Mouse (Mus musculus): ENCODE measurements around the gene Slc5a9. TPM values are rescaled to one million over a fixed set of nuclear protein-coding genes. Genes with fewer than 3 reads are reported as not detected.
"Not testable (repeated sequence)": the region's sequence is repeated elsewhere in the genome, so short reads cannot be mapped to it uniquely, and the experiment has no call there.

Slc5a9 gene
- not detected in 2 replicates for polyA plus RNA-seq (2015; fragmentation: Nextera tagmentation; extraction: Ambion mirVana)

- no peaks in the 10 kb centered on the region for H3K27me3 ChIP-seq
- no peak within 1 kb of the TSS for H3K27ac ChIP-seq
- no peaks in the 10 kb centered on the region for H3K9me3 ChIP-seq (replicated peaks)
- H3K4me3 ChIP-seq (replicated peaks) = no peak within 1 kb of the TSS
- no peaks in the 10 kb centered on the region for H3K36me3 ChIP-seq
- DNase-seq = no peak
- no peak within 1 kb of the TSS for H3K4me2 ChIP-seq
- ATAC-seq (ENCODE audit: low read depth) = no peak
- no peak within 1 kb of the TSS for H3K9ac ChIP-seq
- no peaks in the 10 kb centered on the region for H3K4me1 ChIP-seq (replicated peaks)
Observed at GRCm38 (mm10) chr4:111902775-111903174, at the start of gene Slc5a9. Gene Slc5a9 (minus strand): TSS chr4:111902918.

DNA sequence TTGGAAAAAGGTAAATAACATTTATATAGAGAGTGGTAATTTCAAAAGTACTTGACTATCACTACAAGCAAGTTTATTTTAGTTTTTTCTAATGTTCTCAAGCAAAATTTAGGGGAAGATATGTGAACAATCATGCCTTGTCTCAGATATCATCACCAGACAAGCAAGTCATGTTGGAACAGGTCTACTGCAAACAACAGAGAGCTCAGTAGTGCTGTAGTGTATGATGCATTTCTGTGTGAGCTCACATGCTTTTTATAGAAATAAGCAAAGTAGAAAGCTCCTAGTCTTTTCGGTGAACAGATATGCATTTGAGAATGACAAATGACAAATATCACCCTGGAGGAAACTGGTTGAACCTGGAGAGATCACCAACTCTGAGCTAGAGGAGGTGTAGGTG, 16.4 kb upstream of the Slc5a9 start, which contains the start of gene Skint8:
Skint8 (plus strand) TSS at position 301 of the 400 bp plus-strand sequence.
- H3K27me3 ChIP-seq = no peaks in the 10 kb centered on the region
- H3K36me3 ChIP-seq = no peaks in the 10 kb centered on the region
- H3K9me3 ChIP-seq (replicated peaks) = no peaks in the 10 kb centered on the region
- DNase-seq (no peak), ATAC-seq (ENCODE audit: low read depth) (no peak)
- H3K9ac ChIP-seq = no peak within 1 kb of the TSS
- no peaks in the 10 kb centered on the region for H3K4me1 ChIP-seq (replicated peaks)
- no peak within 1 kb of the TSS for H3K4me2 ChIP-seq
- 53% methylated on average over 1 of the region's 1 CpGs for WGBS (ENCODE audit: insufficient replicate concordance)
- no peak within 1 kb of the TSS for H3K4me3 ChIP-seq (replicated peaks)
- no peak within 1 kb of the TSS for H3K27ac ChIP-seq

- no peaks in the 10 kb centered on the region for H3K27me3 ChIP-seq
- WGBS (ENCODE audit: insufficient replicate concordance) = 22% methylated on average over 2 of the region's 2 CpGs
- DNase-seq (no peak), ATAC-seq (ENCODE audit: low read depth) (no peak)
- no peak overlapping the region for H3K9ac ChIP-seq
- no peaks in the 10 kb centered on the region for H3K9me3 ChIP-seq (replicated peaks)
- no peaks in the 10 kb centered on the region for H3K4me1 ChIP-seq (replicated peaks)
- no peak overlapping the region for H3K27ac ChIP-seq
- H3K4me3 ChIP-seq (replicated peaks) = no peak overlapping the region
- H3K36me3 ChIP-seq = no peaks in the 10 kb centered on the region
- H3K4me2 ChIP-seq = no peak overlapping the region
Observed at GRCm38 (mm10) chr4:111907926-111908325, 5.2 kb upstream of the Slc5a9 start.

GRCm38 (mm10) chr4:111901473-111901872, 1.2 kb downstream of the Slc5a9 start:
- Histone ChIP-seq H3K4me3 (replicated peaks) (no peak overlapping the region), H3K4me2 (no peak overlapping the region), H3K27me3 (no peaks in the 10 kb centered on the region), H3K27ac (no peak overlapping the region), H3K9ac (no peak overlapping the region), H3K36me3 (no peaks in the 10 kb centered on the region), H3K4me1 (replicated peaks) (no peaks in the 10 kb centered on the region), H3K9me3 (replicated peaks) (no peaks in the 10 kb centered on the region)
- WGBS (ENCODE audit: insufficient replicate concordance) = 74% methylated on average over 1 of the region's 1 CpGs
- no peak for DNase-seq
- no peak for ATAC-seq (ENCODE audit: low read depth)

GRCm38 (mm10) chr4:111900491-111900890, 2.2 kb downstream of the Slc5a9 start:
- not testable (repeated sequence) for H3K9me3 ChIP-seq (replicated peaks); DNase-seq; H3K4me3 ChIP-seq (replicated peaks); ATAC-seq (ENCODE audit: low read depth); H3K4me1 ChIP-seq (replicated peaks); H3K27ac ChIP-seq; H3K36me3 ChIP-seq; H3K4me2 ChIP-seq; H3K27me3 ChIP-seq; H3K9ac ChIP-seq
- 50% methylated on average over 1 of the region's 1 CpGs for WGBS (ENCODE audit: insufficient replicate concordance)

DNA sequence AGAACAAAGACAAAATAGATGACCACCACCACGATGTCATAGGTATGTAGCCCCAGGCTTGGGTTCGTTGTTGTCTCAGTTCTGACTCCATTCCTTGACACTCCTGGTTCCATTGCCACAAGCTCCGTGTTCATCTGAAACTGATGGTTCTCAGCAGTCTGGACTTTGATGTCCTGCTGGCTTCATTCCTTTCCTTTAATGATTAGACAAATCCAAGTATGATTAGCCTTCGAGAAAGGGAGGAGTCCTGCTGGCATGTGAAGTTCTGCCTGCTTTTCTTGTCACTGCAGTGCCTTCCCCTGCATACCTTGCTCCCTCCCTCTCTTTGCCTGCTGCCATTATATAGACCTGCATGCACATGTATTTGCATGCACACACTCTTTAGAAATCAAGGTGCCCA, 4.2 kb downstream of the Slc5a9 start:
- Histone ChIP-seq H3K27ac (no peak overlapping the region), H3K9ac (no peak overlapping the region), H3K27me3 (no peaks in the 10 kb centered on the region), H3K4me1 (replicated peaks) (no peaks in the 10 kb centered on the region), H3K36me3 (no peaks in the 10 kb centered on the region), H3K4me3 (replicated peaks) (no peak overlapping the region), H3K4me2 (no peak overlapping the region), H3K9me3 (replicated peaks) (no peaks in the 10 kb centered on the region)
- DNase-seq = no peak
- no peak for ATAC-seq (ENCODE audit: low read depth)
- 39% methylated on average over 4 of the region's 4 CpGs for WGBS (ENCODE audit: insufficient replicate concordance)

- Histone ChIP-seq H3K4me2 (no peak overlapping the region), H3K9me3 (replicated peaks) (no peaks in the 10 kb centered on the region), H3K36me3 (no peaks in the 10 kb centered on the region), H3K4me3 (replicated peaks) (no peak overlapping the region), H3K27me3 (no peaks in the 10 kb centered on the region), H3K9ac (no peak overlapping the region), H3K27ac (no peak overlapping the region), H3K4me1 (replicated peaks) (no peaks in the 10 kb centered on the region)
- 14% methylated on average over 1 of the region's 1 CpGs for WGBS (ENCODE audit: insufficient replicate concordance)
- ATAC-seq (ENCODE audit: low read depth) (no peak), DNase-seq (no peak)
Observed at GRCm38 (mm10) chr4:111897755-111898154, 5.0 kb downstream of the Slc5a9 start.

DNA sequence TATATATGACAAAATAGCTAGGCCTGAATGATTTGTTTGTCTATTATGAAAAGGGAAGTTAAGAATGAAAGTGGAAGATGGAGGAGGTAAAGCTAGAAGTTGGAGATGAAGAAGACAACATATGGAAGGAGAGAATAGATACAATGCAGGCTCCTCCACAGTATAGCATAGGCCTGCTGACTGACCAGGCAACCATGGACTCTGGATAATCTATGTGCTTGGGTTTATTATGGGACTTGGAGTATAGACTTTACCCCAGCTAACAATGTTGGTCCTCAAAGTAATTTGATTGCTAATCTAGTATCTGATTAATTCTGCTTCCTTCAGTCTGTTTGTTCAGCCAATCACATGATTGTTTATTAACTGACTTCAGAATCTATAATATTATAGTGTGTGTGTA, 10.6 kb downstream of the Slc5a9 start:
- Histone ChIP-seq H3K4me3 (replicated peaks) (no peak overlapping the region), H3K9ac (no peak overlapping the region), H3K4me1 (replicated peaks) (no peaks in the 10 kb centered on the region), H3K36me3 (no peaks in the 10 kb centered on the region), H3K9me3 (replicated peaks) (no peaks in the 10 kb centered on the region), H3K27me3 (no peaks in the 10 kb centered on the region), H3K4me2 (no peak overlapping the region), H3K27ac (no peak overlapping the region)
- DNase-seq = no peak
- no peak for ATAC-seq (ENCODE audit: low read depth)

- 18% methylated on average over 4 of the region's 4 CpGs for WGBS (ENCODE audit: insufficient replicate concordance)
- Histone ChIP-seq H3K4me2 (no peak overlapping the region), H3K4me1 (replicated peaks) (no peaks in the 10 kb centered on the region), H3K9ac (no peak overlapping the region), H3K27me3 (no peaks in the 10 kb centered on the region), H3K27ac (no peak overlapping the region), H3K36me3 (no peaks in the 10 kb centered on the region), H3K9me3 (replicated peaks) (no peaks in the 10 kb centered on the region), H3K4me3 (replicated peaks) (no peak overlapping the region)
- DNase-seq (peak; percentile 2), ATAC-seq (ENCODE audit: low read depth) (no peak)
Observed at GRCm38 (mm10) chr4:111886607-111887006, 16.1 kb downstream of the Slc5a9 start.

DNA sequence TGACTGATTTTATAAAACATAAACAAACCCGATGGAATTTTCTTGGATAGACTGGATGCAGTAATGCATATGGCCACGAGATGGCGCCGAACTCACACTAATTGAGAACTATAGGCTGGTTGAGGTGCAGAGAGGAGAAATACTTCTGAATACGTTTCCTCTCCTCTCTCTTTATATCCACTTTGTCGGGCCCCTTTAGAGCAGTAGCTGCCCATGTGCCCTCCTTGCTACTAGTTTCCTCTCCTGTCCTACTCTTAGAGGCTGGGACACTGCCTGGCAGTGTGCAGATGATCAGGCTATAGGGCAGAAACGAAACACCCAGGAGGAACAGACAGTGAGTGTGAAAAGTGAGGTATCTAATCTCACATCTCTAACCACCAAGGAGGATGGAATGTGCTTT, 16.7 kb downstream of the Slc5a9 start:
- Histone ChIP-seq H3K36me3 (no peaks in the 10 kb centered on the region), H3K9ac (no peak overlapping the region), H3K4me2 (0 out of 2 replicates have a peak overlapping the region, but pooled peaks have one; percentile 21), H3K27ac (no peak overlapping the region), H3K4me3 (replicated peaks) (no peak overlapping the region), H3K9me3 (replicated peaks) (no peaks in the 10 kb centered on the region), H3K4me1 (replicated peaks) (no peaks in the 10 kb centered on the region), H3K27me3 (no peaks in the 10 kb centered on the region)
- peak; percentile 7 for DNase-seq
- 0 out of 2 replicates have a peak, but pooled peaks have one; percentile 47 for ATAC-seq (ENCODE audit: low read depth)
- 2% methylated on average over 7 of the region's 7 CpGs for whole genome bisulfite sequencing (ENCODE audit: insufficient replicate concordance)

DNA sequence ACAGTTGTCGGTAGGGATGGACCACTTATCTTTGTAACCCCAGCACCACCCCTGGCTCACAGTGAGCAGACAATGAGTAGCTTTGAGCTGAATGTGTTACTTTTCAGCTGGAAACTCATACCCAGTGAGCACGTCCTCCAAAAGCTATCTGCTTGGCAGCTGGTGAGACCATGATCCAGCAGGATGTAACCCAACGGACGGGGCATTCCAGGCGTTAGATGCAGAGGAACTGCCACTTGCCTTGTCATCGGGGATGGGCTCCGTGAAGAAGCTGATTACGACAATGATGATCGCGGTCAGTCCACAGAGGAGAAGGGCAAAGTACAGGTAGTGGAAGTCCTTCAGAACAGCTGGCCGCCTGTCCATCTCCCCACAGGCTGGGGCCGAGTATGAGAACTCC, 19.2 kb downstream of the Slc5a9 start:
- 67% methylated on average over 12 of the region's 12 CpGs for WGBS (ENCODE audit: insufficient replicate concordance)
- no peak overlapping the region for H3K27ac ChIP-seq
- H3K4me2 ChIP-seq = no peak overlapping the region
- no peaks in the 10 kb centered on the region for H3K27me3 ChIP-seq
- H3K9me3 ChIP-seq (replicated peaks) = no peaks in the 10 kb centered on the region
- no peak overlapping the region for H3K9ac ChIP-seq
- H3K36me3 ChIP-seq = no peaks in the 10 kb centered on the region
- ATAC-seq (ENCODE audit: low read depth) (no peak), DNase-seq (no peak)
- H3K4me3 ChIP-seq (replicated peaks) = no peak overlapping the region
- no peaks in the 10 kb centered on the region for H3K4me1 ChIP-seq (replicated peaks)

DNA sequence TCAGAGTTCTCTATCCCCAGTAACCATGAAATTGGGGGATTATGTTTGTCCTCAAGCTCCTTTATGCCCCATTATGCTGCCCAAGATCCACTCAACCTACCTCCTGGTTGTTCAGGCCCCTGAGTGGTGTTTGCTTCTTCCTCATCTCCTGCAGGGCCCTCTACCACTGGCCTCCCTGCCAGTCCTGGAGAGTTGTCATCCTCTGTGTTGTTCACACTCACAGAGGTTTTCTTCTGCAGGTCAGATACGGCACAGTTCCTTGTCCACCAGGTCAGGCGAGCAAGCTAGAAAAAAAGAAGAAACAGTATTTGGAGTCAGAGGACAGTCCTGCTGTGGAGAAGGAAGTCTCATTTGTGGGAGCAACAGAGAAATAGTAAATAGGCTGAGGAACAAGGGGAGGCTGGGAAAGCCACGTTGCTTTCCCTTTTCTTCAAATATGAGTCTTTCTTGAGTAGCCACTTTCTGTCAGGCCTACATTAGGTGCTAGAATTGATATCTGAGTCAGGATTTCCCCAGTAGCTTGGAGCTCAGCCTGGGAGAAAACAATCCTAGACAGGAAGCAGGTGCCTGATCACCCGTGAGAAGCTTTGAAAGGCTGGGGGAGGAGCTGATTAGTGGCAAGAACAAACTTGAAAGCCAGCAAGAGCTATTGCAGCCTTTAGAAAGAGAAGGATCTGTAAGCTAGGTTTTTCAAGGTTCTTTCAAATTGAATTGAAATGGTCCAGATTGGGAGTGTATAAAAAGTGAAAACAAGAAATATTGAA, 22.4 kb downstream of the Slc5a9 start:
- DNase-seq = no peak
- ATAC-seq (ENCODE audit: low read depth) = no peak

More for the DNA sequence above, 22.4 kb downstream of the Slc5a9 start:
- 35% methylated on average over 4 of the region's 4 CpGs for WGBS (ENCODE audit: insufficient replicate concordance)
- Histone ChIP-seq H3K27me3 (no peaks in the 10 kb centered on the region), H3K4me3 (replicated peaks) (no peak overlapping the region), H3K9ac (no peak overlapping the region), H3K9me3 (replicated peaks) (no peaks in the 10 kb centered on the region), H3K4me1 (replicated peaks) (no peaks in the 10 kb centered on the region), H3K27ac (no peak overlapping the region), H3K4me2 (no peak overlapping the region), H3K36me3 (no peaks in the 10 kb centered on the region)

All from liver, embryonic 13.5 days (tissue).